Mouse (Mus musculus): Measurements from ENCODE around the gene Vps8. TPM values are rescaled to one million over a fixed set of nuclear protein-coding genes. Genes with fewer than 3 reads are reported as not detected.
A peak's percentile ranks its signal among the peaks of the same experiment; 100 is the strongest.

Gene Vps8
- polyA plus RNA-seq, 1 experiment from 2014 or later = 33.1 TPM

DNA sequence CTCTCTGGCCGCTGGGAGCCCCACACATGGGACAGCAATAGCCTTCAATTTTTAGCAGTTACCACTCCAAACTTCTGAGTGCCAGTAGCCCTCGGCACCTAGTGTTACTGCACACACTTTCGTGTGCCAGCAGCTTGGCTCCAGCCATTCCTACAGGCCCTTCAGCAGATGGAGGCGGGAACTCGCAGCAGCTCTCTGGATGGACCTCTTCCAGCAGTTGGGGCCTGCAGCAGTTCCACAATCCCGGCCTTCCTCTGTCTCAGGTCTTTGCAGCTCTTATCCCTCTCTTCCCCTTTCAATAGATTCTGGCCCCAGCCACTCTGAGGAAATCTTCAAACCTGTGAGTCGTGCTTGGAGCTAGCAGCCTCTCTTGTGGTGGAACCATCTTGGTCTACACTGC, 253.9 kb downstream of the Vps8 start:
- 94% methylated on average over 7 of the region's 7 CpGs for WGBS
- Histone ChIP-seq H3K9me3 (ENCODE audit: control insufficient read depth, low read length) (no peaks in the 10 kb centered on the region), H3K4me1 (ENCODE audit: control insufficient read depth, insufficient read depth, low read depth, low read length) (no peaks in the 10 kb centered on the region), H3K4me3 (ENCODE audit: low read length) (no peak overlapping the region), H3K27me3 (replicated peaks; ENCODE audit: control insufficient read depth, insufficient read depth, low read length) (no peaks in the 10 kb centered on the region), H3K36me3 (ENCODE audit: control insufficient read depth, insufficient read depth, low read length) (peaks cover 12% of the 10 kb centered on the region), H3K4me2 (ENCODE audit: low read length) (no peak overlapping the region), H3K27ac (ENCODE audit: low read depth, low read length) (no peak overlapping the region), H3K9ac (ENCODE audit: low read depth, low read length) (no peak overlapping the region)
- ATAC-seq = no peak

DNA sequence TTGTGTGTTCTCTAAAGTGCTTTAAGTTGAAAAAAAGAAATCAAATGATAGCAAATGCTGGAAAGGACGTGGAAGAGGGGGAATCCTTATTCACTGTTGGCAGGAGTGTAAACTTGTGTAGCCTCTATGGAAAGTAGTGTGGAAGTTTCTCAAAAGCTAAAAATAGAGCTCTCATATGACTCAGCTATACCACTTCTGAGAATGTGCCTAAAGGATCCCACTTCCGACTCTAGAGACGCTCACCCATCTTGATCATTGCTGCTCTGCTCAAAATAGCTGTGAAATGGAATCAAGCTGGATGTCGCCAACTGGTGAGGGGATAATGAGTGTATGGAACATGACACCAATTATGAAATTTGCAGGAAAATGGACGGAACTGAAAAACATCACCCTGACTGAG, 264.5 kb downstream of the Vps8 start:
- Histone ChIP-seq H3K4me3 (ENCODE audit: low read length) (no peak overlapping the region), H3K27me3 (replicated peaks; ENCODE audit: control insufficient read depth, insufficient read depth, low read length) (no peaks in the 10 kb centered on the region), H3K36me3 (ENCODE audit: control insufficient read depth, insufficient read depth, low read length) (peaks cover 6% of the 10 kb centered on the region; the same call in 1 of the 2 replicates), H3K9ac (ENCODE audit: low read depth, low read length) (no peak overlapping the region), H3K27ac (ENCODE audit: low read depth, low read length) (no peak overlapping the region), H3K4me2 (ENCODE audit: low read length) (no peak overlapping the region), H3K4me1 (ENCODE audit: control insufficient read depth, insufficient read depth, low read depth, low read length) (peaks cover 12% of the 10 kb centered on the region), H3K9me3 (ENCODE audit: control insufficient read depth, low read length) (peaks cover 2% of the 10 kb centered on the region; the same call in 1 of the 2 replicates)
- 91% methylated on average over 5 of the region's 5 CpGs for WGBS
- ATAC-seq = no peak

DNA sequence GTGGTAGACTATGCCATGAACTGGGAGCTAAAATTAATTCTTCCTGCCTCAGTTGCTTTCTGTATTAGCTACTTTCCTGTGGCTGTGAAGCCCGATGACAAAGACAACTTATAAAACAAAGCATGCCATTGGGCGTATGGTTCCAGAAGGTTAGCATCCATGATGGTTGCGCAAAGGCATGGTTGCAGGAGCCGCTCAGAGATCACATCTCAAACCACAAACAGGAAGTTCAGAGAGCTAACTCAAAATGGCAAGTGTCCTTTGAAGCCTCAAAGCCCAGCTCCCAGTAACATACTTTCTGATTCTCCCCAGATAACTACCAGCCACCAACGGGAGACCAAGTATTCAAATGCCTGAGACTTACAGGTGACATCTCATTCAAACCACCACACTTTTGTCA, 266.2 kb downstream of the Vps8 start:
- Histone ChIP-seq H3K4me3 (ENCODE audit: low read length) (no peak overlapping the region), H3K4me2 (ENCODE audit: low read length) (no peak overlapping the region), H3K4me1 (ENCODE audit: control insufficient read depth, insufficient read depth, low read depth, low read length) (peaks cover 19% of the 10 kb centered on the region), H3K9ac (ENCODE audit: low read depth, low read length) (no peak overlapping the region), H3K9me3 (ENCODE audit: control insufficient read depth, low read length) (peaks cover 2% of the 10 kb centered on the region; the same call in 1 of the 2 replicates), H3K27ac (ENCODE audit: low read depth, low read length) (no peak overlapping the region), H3K27me3 (replicated peaks; ENCODE audit: control insufficient read depth, insufficient read depth, low read length) (no peaks in the 10 kb centered on the region), H3K36me3 (ENCODE audit: control insufficient read depth, insufficient read depth, low read length) (peaks cover 6% of the 10 kb centered on the region; the same call in 1 of the 2 replicates)
- ATAC-seq = no peak
- 90% methylated on average over 5 of the region's 5 CpGs for WGBS

DNA sequence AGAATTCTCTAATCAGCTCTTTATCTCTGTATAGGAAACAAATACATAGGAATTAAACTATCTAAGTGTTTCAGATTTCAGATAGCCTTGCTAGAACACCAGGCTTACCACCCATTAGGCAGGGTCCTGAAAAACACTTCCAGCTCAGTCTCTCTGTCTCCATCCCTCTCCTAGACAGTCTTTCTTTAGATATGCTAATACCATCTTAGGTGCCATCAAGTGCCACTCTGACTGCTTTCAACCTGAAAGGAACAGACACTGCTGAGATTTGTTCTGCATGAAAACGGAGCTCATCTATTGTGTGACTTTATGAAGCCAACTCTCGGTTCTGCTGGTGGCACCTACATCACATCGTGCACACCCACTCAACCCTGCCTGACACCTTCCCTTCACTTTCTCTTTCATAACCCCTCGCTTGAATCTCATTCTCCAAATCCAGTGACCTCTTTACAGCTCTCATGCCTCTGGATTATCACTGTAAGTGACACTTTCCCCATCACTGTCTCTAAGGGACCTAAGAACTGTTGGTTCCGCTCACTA, 267.4 kb downstream of the Vps8 start:
- Histone ChIP-seq H3K27me3 (replicated peaks; ENCODE audit: control insufficient read depth, insufficient read depth, low read length) (no peaks in the 10 kb centered on the region), H3K4me3 (ENCODE audit: low read length) (no peak overlapping the region), H3K4me2 (ENCODE audit: low read length) (no peak overlapping the region), H3K9ac (ENCODE audit: low read depth, low read length) (no peak overlapping the region), H3K4me1 (ENCODE audit: control insufficient read depth, insufficient read depth, low read depth, low read length) (peaks cover 22% of the 10 kb centered on the region), H3K36me3 (ENCODE audit: control insufficient read depth, insufficient read depth, low read length) (peaks cover 6% of the 10 kb centered on the region; the same call in 1 of the 2 replicates), H3K9me3 (ENCODE audit: control insufficient read depth, low read length) (peaks cover 2% of the 10 kb centered on the region; the same call in 1 of the 2 replicates), H3K27ac (ENCODE audit: low read depth, low read length) (no peak overlapping the region)
- WGBS = 29% methylated on average over 5 of the region's 5 CpGs
- no peak for ATAC-seq

DNA sequence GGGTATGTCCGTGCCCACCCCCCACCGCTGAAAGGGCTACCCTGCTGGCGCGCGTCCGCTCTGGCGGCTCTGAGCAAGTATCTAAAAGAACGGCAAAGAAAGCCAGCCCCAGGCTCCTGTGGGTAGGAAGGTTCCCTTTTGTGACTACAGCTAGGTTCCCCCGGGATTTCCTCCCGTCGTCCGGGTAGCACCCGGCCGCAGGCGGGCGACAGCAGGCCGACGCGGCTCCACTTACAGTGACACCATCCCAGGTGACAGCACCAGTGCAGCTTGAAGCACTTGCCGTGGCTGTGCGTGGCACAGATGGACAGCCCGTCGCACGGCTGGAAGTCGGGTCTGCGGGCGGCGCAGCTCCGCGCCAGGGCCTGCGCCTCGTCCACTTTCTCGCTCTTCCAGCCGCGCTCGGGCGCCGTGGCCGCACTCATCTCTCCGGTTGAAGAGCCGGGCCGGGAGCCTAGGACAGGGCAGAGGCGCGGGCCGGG, 271.1 kb downstream of the Vps8 start:
- no peaks in the 10 kb centered on the region for H3K36me3 ChIP-seq (ENCODE audit: control insufficient read depth, insufficient read depth, low read length)
- peak overlapping the region; percentile 94 for H3K27ac ChIP-seq (ENCODE audit: low read depth, low read length)
- peak overlapping the region; percentile 60 for H3K4me3 ChIP-seq (ENCODE audit: low read length)
- H3K9me3 ChIP-seq (ENCODE audit: control insufficient read depth, low read length) = no peaks in the 10 kb centered on the region
- H3K9ac ChIP-seq (ENCODE audit: low read depth, low read length) = peak overlapping the region; percentile 87
- peak overlapping the region; percentile 90 for H3K4me2 ChIP-seq (ENCODE audit: low read length)
- H3K4me1 ChIP-seq (ENCODE audit: control insufficient read depth, insufficient read depth, low read depth, low read length) = peaks cover 25% of the 10 kb centered on the region
- under 1% methylated on average over 45 of the region's 45 CpGs for WGBS
- no peaks in the 10 kb centered on the region for H3K27me3 ChIP-seq (replicated peaks; ENCODE audit: control insufficient read depth, insufficient read depth, low read length)
- ATAC-seq = no peak

Other genes with a start within 250 kb of the Vps8 start
- 10.6 and 12.1 TPM in 2 replicates for gene Ephb3, start 218.4 kb upstream of the Vps8 start, polyA plus RNA-seq (2015; fragmentation: Nextera tagmentation; extraction: Ambion mirVana)

Measured in hindbrain, embryonic 16.5 days (tissue).